Mouse (Mus musculus): Measurements from ENCODE around the gene Scn8a.

GRCm38 (mm10) chr15:101053832-101054459 lies 184.3 kb downstream of the Scn8a start:
- no peak for TF ChIP-seq CTCF (IDR thresholded peaks at IDR 0.05; ENCODE audit: insufficient read depth, low read depth, low read length)
- TF ChIP-seq POLR2A (IDR thresholded peaks at IDR 0.05; ENCODE audit: insufficient read depth, low read depth, low read length): no peak

All from olfactory bulb, adult 2 months (tissue).